Mouse (Mus musculus): ENCODE measurements at regions not wholly inside any gene's neighbourhood (a gene's known extent, or its start where the extent isn't known, plus 50 kb on each side); places are given as distances from the start of the nearest gene placed in this dataset.
A peak's percentile ranks its signal among the peaks of the same experiment; 100 is the strongest.

DNA sequence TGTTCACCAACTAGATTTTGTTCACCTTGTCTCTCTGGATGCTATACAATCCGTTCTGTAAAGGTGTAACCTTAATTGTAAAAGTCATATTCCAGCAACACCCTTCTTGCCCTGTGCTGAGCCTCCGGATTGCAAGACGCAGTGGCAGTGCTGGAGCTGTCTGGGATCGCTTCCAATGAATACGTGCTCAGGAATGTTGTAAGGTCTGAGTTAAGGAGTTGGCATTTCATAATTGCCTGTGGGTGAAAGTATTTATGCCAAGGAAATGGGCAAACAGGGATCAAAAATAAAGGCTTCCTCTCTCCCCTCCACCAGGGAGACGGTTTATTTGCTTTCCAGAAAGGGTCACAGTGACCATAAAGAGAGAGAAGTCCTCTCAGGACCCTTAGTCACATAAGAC, 93.3 kb downstream of the Apob start:
- WGBS = 73% methylated on average over 6 of the region's 6 CpGs
- no peaks in the 10 kb centered on the region for H3K36me3 ChIP-seq (ENCODE audit: control insufficient read depth, insufficient read depth, low read length)
- no peak overlapping the region for H3K4me3 ChIP-seq (ENCODE audit: low read depth, low read length)
- H3K9ac ChIP-seq (replicated peaks; ENCODE audit: low read depth, low read length) = no peak overlapping the region
- ATAC-seq (ENCODE audit: insufficient number of reproducible peaks, insufficient read depth, low FRiP score, low read depth) = no peak
- no peaks in the 10 kb centered on the region for H3K9me3 ChIP-seq (ENCODE audit: control insufficient read depth, low read depth, low read length)
- H3K4me2 ChIP-seq (replicated peaks; ENCODE audit: low read depth, low read length) = no peak overlapping the region
- H3K4me1 ChIP-seq (ENCODE audit: control insufficient read depth, insufficient read depth, low read length) = no peaks in the 10 kb centered on the region
- no peaks in the 10 kb centered on the region for H3K27me3 ChIP-seq (ENCODE audit: control insufficient read depth, insufficient read depth, low read length)
- no peak overlapping the region for H3K27ac ChIP-seq (ENCODE audit: low read length)

DNA sequence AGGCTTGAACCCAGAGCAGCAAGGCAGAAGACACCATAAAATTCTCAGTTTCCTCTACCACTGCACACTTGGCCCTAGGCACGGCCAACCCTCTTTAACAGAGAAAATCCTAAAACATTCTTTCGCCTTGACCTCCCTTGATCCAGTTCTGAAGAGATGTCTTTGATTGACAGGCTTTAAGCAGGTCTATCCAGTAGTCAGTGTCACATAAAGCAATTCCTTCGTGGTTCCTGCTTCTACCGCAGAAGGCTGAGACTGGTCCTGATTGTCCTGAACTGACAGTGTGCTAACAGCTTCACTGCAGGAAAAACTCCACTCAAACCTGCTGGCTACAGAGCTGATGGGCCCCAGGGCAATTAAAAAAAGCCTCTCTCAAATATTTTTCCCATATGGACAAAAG, 93.8 kb downstream of the Apob start:
- H3K36me3 ChIP-seq (ENCODE audit: control insufficient read depth, insufficient read depth, low read length) = no peaks in the 10 kb centered on the region
- ATAC-seq (ENCODE audit: insufficient number of reproducible peaks, insufficient read depth, low FRiP score, low read depth) = no peak

DNA sequence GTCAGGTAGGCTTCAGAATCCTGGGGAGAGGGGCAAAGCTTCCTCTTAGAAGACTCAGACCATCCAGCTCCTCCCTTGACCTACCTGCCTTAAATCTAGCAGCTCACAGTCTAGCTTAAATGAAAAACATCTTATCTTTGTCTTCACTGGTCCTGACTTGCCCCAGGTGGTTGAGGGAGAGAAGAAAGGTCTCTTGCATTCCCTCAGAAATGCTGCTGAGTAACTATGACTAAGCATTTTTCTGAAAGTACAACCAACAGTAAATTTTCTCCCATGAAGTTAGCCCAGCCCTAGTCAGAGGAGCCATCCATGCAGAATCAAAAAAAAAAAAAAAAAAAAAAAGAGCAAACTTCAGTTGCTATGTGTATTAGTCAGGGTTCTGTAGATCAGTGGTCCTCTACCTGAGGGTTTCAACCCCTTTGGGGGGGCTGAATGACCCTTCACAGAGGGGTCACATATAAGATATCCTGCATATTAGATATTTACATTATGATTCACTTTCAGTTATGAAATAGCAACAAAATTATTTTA, 98.6 kb downstream of the Apob start:
- no peak overlapping the region for H3K27ac ChIP-seq (ENCODE audit: low read length)
- H3K4me1 ChIP-seq (ENCODE audit: control insufficient read depth, insufficient read depth, low read length) = no peaks in the 10 kb centered on the region
- H3K9ac ChIP-seq (replicated peaks; ENCODE audit: low read depth, low read length) = no peak overlapping the region
- H3K4me2 ChIP-seq (replicated peaks; ENCODE audit: low read depth, low read length) = no peak overlapping the region
- H3K9me3 ChIP-seq (ENCODE audit: control insufficient read depth, low read depth, low read length) = no peaks in the 10 kb centered on the region
- H3K27me3 ChIP-seq (ENCODE audit: control insufficient read depth, insufficient read depth, low read length) = no peaks in the 10 kb centered on the region
- no peak overlapping the region for H3K4me3 ChIP-seq (ENCODE audit: low read depth, low read length)
- ATAC-seq (ENCODE audit: insufficient number of reproducible peaks, insufficient read depth, low FRiP score, low read depth) = no peak
- H3K36me3 ChIP-seq (ENCODE audit: control insufficient read depth, insufficient read depth, low read length) = no peaks in the 10 kb centered on the region

More for the DNA sequence above, 93.8 kb downstream of the Apob start:
- Histone ChIP-seq H3K4me1 (ENCODE audit: control insufficient read depth, insufficient read depth, low read length) (no peaks in the 10 kb centered on the region), H3K4me3 (ENCODE audit: low read depth, low read length) (no peak overlapping the region), H3K9me3 (ENCODE audit: control insufficient read depth, low read depth, low read length) (no peaks in the 10 kb centered on the region), H3K4me2 (replicated peaks; ENCODE audit: low read depth, low read length) (no peak overlapping the region), H3K27me3 (ENCODE audit: control insufficient read depth, insufficient read depth, low read length) (no peaks in the 10 kb centered on the region), H3K9ac (replicated peaks; ENCODE audit: low read depth, low read length) (no peak overlapping the region), H3K27ac (ENCODE audit: low read length) (no peak overlapping the region)
- 80% methylated on average over 4 of the region's 4 CpGs for WGBS

DNA sequence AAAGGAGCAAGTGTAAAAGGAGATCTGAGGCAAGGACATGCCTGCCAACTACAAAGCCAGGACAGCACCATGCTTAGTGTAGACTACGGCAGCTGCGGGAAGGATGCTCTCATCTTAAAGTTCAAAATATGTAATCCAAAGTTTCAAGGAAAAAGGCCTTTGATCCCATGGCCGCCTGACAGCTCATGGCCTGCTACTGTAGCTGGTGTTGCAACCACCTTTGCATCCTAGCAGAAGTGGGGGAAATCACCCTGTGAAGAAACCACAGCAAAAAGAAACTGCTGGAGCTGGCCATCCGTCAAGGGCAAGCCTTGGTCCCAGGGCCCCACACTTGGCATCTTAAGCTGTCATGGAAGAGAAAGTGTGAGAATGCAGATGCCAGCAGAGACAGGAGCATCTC, 99.9 kb downstream of the Apob start:
- WGBS = 75% methylated on average over 4 of the region's 4 CpGs
- Histone ChIP-seq H3K9ac (replicated peaks; ENCODE audit: low read depth, low read length) (no peak overlapping the region), H3K4me2 (replicated peaks; ENCODE audit: low read depth, low read length) (no peak overlapping the region), H3K36me3 (ENCODE audit: control insufficient read depth, insufficient read depth, low read length) (no peaks in the 10 kb centered on the region), H3K27me3 (ENCODE audit: control insufficient read depth, insufficient read depth, low read length) (no peaks in the 10 kb centered on the region), H3K27ac (ENCODE audit: low read length) (no peak overlapping the region), H3K9me3 (ENCODE audit: control insufficient read depth, low read depth, low read length) (no peaks in the 10 kb centered on the region), H3K4me3 (ENCODE audit: low read depth, low read length) (no peak overlapping the region), H3K4me1 (ENCODE audit: control insufficient read depth, insufficient read depth, low read length) (no peaks in the 10 kb centered on the region)
- no peak for ATAC-seq (ENCODE audit: insufficient number of reproducible peaks, insufficient read depth, low FRiP score, low read depth)

DNA sequence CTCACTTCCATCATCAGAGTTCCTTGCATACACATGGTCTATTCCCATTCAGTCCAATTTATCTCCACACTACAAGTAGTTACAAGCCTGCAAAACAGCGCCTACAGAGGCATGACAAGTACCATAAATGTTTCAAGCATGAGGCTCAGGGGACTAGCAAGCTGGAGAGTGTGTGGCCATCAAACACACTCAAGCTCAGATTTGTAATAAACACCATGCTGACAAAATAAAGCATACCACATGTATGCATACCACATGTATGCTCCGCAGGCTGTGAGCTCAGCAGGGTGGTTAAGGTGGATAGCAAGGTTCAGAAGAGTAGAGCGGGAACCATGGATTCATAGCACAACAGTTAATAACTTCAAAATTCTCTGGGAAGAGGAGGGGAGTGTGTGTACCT, 100.6 kb downstream of the Apob start:
- H3K36me3 ChIP-seq (ENCODE audit: control insufficient read depth, insufficient read depth, low read length) = no peaks in the 10 kb centered on the region
- 90% methylated on average over 3 of the region's 3 CpGs for WGBS
- H3K27ac ChIP-seq (ENCODE audit: low read length) = no peak overlapping the region
- H3K9ac ChIP-seq (replicated peaks; ENCODE audit: low read depth, low read length) = no peak overlapping the region
- no peak overlapping the region for H3K4me3 ChIP-seq (ENCODE audit: low read depth, low read length)
- ATAC-seq (ENCODE audit: insufficient number of reproducible peaks, insufficient read depth, low FRiP score, low read depth) = no peak
- no peaks in the 10 kb centered on the region for H3K27me3 ChIP-seq (ENCODE audit: control insufficient read depth, insufficient read depth, low read length)
- H3K9me3 ChIP-seq (ENCODE audit: control insufficient read depth, low read depth, low read length) = no peaks in the 10 kb centered on the region
- H3K4me2 ChIP-seq (replicated peaks; ENCODE audit: low read depth, low read length) = no peak overlapping the region
- no peaks in the 10 kb centered on the region for H3K4me1 ChIP-seq (ENCODE audit: control insufficient read depth, insufficient read depth, low read length)

DNA sequence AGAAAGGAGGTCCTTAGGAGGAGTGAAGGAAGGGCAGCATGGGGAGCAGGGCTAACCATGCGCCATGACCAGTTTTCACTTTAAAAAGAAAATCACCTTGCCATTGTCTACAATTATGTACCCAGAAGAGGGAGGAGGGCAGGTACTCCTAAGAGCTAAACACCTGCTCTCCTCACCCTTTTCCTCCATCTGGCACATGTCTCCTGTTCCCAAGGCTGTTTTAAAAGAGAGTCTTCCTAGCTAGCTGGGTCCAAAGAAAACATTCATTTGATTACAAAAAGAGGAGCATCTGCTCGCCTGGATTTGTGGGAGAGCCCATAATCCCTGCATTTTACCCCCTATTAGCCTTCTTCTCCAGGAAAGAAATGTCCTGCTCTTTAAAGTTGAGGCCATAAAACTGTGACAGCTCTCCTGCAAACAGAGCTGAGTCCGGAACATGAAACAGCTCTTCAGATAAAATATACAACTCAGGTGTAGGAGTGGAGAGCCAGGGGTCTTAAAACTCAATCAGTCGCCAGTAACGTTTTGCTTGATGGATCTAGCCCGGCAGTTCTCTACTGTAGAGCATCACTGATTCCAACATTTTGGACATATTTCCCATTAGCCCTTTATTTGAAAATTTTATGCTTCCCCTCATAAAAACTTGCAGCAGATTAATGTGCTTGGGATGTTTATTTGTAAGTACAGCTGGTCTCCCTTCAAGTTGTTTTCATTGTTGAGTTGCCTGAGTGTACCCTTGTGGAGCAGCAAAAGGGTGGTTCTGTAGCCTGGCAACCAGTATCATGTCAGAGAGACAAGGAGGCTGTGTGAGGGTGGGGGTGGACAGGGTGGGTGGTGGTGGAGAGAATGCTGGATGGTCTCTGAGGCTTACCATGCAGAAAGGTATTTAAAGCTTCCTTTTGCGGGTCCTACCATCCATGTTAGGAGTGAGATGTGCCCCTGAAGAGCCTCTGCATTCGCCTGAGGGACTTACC, 105.5 kb downstream of the Apob start:
- Histone ChIP-seq H3K4me3 (ENCODE audit: low read depth, low read length) (no peak overlapping the region), H3K9ac (replicated peaks; ENCODE audit: low read depth, low read length) (no peak overlapping the region), H3K27me3 (ENCODE audit: control insufficient read depth, insufficient read depth, low read length) (no peaks in the 10 kb centered on the region), H3K4me1 (ENCODE audit: control insufficient read depth, insufficient read depth, low read length) (no peaks in the 10 kb centered on the region), H3K36me3 (ENCODE audit: control insufficient read depth, insufficient read depth, low read length) (no peaks in the 10 kb centered on the region), H3K4me2 (replicated peaks; ENCODE audit: low read depth, low read length) (no peak overlapping the region), H3K27ac (ENCODE audit: low read length) (no peak overlapping the region), H3K9me3 (ENCODE audit: control insufficient read depth, low read depth, low read length) (no peaks in the 10 kb centered on the region)
- 58% methylated on average over 8 of the region's 8 CpGs for WGBS
- ATAC-seq (ENCODE audit: insufficient number of reproducible peaks, insufficient read depth, low FRiP score, low read depth) = no peak

DNA sequence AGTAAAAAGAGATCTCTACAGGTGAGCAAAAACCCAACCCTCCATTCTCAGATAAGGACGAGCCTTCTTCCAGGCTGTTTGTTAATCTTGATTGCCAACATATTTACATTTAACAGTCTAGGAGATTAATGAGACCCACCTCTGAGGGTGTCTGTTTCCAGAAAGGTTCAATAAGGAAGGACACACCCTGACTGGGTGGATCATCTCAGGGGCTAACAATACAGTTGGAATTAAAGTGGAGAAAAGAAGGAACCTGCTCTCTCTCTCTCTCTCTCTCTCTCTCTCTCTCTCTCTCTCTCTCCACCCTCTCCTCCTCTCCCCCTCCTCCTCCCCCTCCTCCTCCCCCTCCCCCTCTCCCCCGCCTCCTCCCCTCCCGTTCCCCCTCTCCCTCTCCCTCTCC, 110.5 kb downstream of the Apob start:
- H3K4me1 ChIP-seq (ENCODE audit: control insufficient read depth, insufficient read depth, low read length) = no peaks in the 10 kb centered on the region
- no peaks in the 10 kb centered on the region for H3K9me3 ChIP-seq (ENCODE audit: control insufficient read depth, low read depth, low read length)
- no peaks in the 10 kb centered on the region for H3K27me3 ChIP-seq (ENCODE audit: control insufficient read depth, insufficient read depth, low read length)
- WGBS = 18% methylated on average over 1 of the region's 3 CpGs
- H3K4me3 ChIP-seq (ENCODE audit: low read depth, low read length) = no peak overlapping the region
- no peak for ATAC-seq (ENCODE audit: insufficient number of reproducible peaks, insufficient read depth, low FRiP score, low read depth)
- no peak overlapping the region for H3K4me2 ChIP-seq (replicated peaks; ENCODE audit: low read depth, low read length)
- H3K36me3 ChIP-seq (ENCODE audit: control insufficient read depth, insufficient read depth, low read length) = no peaks in the 10 kb centered on the region
- H3K27ac ChIP-seq (ENCODE audit: low read length) = no peak overlapping the region
- H3K9ac ChIP-seq (replicated peaks; ENCODE audit: low read depth, low read length) = no peak overlapping the region

DNA sequence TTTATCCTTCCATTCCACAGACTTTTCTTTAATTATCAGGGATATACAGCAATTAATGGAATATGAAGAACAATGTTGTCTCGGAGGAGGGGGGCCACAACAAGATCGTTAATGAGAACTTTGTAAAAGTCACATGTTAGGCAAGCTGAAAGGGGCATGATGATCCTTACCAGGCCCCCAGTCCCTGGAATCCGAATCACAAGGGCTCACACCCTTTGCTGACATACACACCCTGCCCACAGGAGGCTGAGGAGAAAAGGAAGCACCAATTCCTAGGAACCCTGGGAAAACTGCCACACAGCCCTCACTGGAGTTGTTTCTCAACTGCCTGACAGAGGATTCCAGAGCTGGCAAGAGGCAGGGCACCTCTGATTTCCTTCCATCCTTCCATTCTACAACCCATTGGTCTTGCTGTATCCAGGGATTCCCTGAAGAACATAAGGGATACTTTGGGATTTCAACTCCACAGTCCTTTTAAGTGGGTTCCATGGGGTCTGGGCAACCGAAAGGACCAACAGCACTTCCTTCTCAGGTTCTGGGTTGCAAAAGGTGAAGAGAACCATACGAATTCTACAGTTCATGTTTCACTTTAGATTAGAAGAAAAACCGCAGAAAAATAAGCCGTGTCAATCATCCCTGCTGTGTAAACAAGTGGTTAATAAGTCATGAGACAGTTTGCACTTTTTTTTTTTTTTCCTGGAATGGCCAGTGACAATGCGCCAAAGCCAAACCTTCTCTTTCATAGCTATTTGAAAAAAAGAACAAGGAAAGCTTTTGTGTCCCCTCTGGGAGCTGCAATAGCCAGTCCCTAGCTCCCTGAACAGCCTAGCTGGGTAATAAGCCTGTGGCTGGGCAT, 112.2 kb downstream of the Apob start:
- 0 out of 2 replicates have a peak, but pooled peaks have one; percentile 63 for ATAC-seq (ENCODE audit: insufficient number of reproducible peaks, insufficient read depth, low FRiP score, low read depth)
- no peak overlapping the region for H3K4me2 ChIP-seq (replicated peaks; ENCODE audit: low read depth, low read length)
- H3K9ac ChIP-seq (replicated peaks; ENCODE audit: low read depth, low read length) = no peak overlapping the region
- no peak overlapping the region for H3K27ac ChIP-seq (ENCODE audit: low read length)
- no peaks in the 10 kb centered on the region for H3K27me3 ChIP-seq (ENCODE audit: control insufficient read depth, insufficient read depth, low read length)
- H3K4me3 ChIP-seq (ENCODE audit: low read depth, low read length) = no peak overlapping the region
- H3K9me3 ChIP-seq (ENCODE audit: control insufficient read depth, low read depth, low read length) = no peaks in the 10 kb centered on the region
- no peaks in the 10 kb centered on the region for H3K36me3 ChIP-seq (ENCODE audit: control insufficient read depth, insufficient read depth, low read length)
- WGBS = 64% methylated on average over 8 of the region's 8 CpGs
- H3K4me1 ChIP-seq (ENCODE audit: control insufficient read depth, insufficient read depth, low read length) = no peaks in the 10 kb centered on the region
